Mouse (Mus musculus) forebrain, embryonic 16.5 days (tissue): ENCODE measurements around the gene Gm36176. TPM values are rescaled to one million over a fixed set of nuclear protein-coding genes. Genes with fewer than 3 reads are reported as not detected.

Experiments used
- polyA plus RNA-seq: library from polyadenylated mRNA; unstranded; fragments of >200 nt; fragmentation: Nextera tagmentation; extraction: Ambion mirVana; gene quantifications from 2 replicates; pipeline ENCODE4 v1.2.1, GENCODE M21; 2015

Gene Gm36176
- polyA plus RNA-seq, 1 experiment from 2014 or later, result not detected

Other genes starting within 250 kb of the Gm36176 start
- gene Sumo3, start 240.7 kb upstream of the Gm36176 start, polyA plus RNA-seq, result 335 and 349 TPM in 2 replicates
- 1.2 and 8.4 TPM in 2 replicates for gene Gm49325, start 240.6 kb upstream of the Gm36176 start, polyA plus RNA-seq
- 107 and 114 TPM in 2 replicates for gene Ube2g2, start 224.5 kb upstream of the Gm36176 start, polyA plus RNA-seq
- 0.30 and 0.39 TPM in 2 replicates for gene Tspear, start 160.2 kb upstream of the Gm36176 start, polyA plus RNA-seq
- gene Gm19402, start 156.0 kb upstream of the Gm36176 start, polyA plus RNA-seq, result not detected in 2 replicates
- not detected in 2 replicates for gene Gm9508, start 149.6 kb upstream of the Gm36176 start, polyA plus RNA-seq
- not detected in 2 replicates for gene Gm10272, start 140.2 kb upstream of the Gm36176 start, polyA plus RNA-seq
- not detected in 2 replicates for gene Gm10024, start 135.3 kb upstream of the Gm36176 start, polyA plus RNA-seq
- not detected in 2 replicates for gene Gm10142, start 131.0 kb upstream of the Gm36176 start, polyA plus RNA-seq
- gene Krtap12-1, start 126.2 kb upstream of the Gm36176 start, polyA plus RNA-seq, result not detected in 2 replicates
- not detected in 2 replicates for gene Gm10100, start 120.3 kb upstream of the Gm36176 start, polyA plus RNA-seq
- gene Gm18596, start 104.2 kb upstream of the Gm36176 start, polyA plus RNA-seq, result not detected in 2 replicates
- not detected in 2 replicates for gene Gm9736, start 95.4 kb upstream of the Gm36176 start, polyA plus RNA-seq
- not detected in 2 replicates for gene Gm3233, start 87.1 kb upstream of the Gm36176 start, polyA plus RNA-seq
- not detected in 2 replicates for gene Gm3238, start 75.5 kb upstream of the Gm36176 start, polyA plus RNA-seq
- gene Gm7138, start 69.9 kb upstream of the Gm36176 start, polyA plus RNA-seq, result not detected in 2 replicates
- not detected in 2 replicates for gene Gm3250, start 64.3 kb upstream of the Gm36176 start, polyA plus RNA-seq
- gene Gm7137, start 58.6 kb upstream of the Gm36176 start, polyA plus RNA-seq, result not detected in 2 replicates
- not detected in 2 replicates for gene Gm9639, start 51.7 kb upstream of the Gm36176 start, polyA plus RNA-seq
- gene Gm19668, start 47.7 kb upstream of the Gm36176 start, polyA plus RNA-seq, result not detected in 2 replicates
- not detected in 2 replicates for gene Gm9507, start 35.0 kb upstream of the Gm36176 start, polyA plus RNA-seq
- gene Gm2696, start 32.1 kb upstream of the Gm36176 start, polyA plus RNA-seq, result not detected in 2 replicates
- gene Krtap10-4, start 19.7 kb upstream of the Gm36176 start, polyA plus RNA-seq, result not detected in 2 replicates
- gene Krtap10-10, start 10.9 kb upstream of the Gm36176 start, polyA plus RNA-seq, result not detected in 2 replicates
- gene Gm10318, start 6.1 kb downstream of the Gm36176 start, polyA plus RNA-seq, result not detected in 2 replicates
- gene Gm3285, start 15.2 kb downstream of the Gm36176 start, polyA plus RNA-seq, result not detected in 2 replicates
- 10.9 and 15.7 TPM in 2 replicates for gene Lrrc3, start 55.7 kb downstream of the Gm36176 start, polyA plus RNA-seq
- 3.0 and 5.0 TPM in 2 replicates for gene Trpm2, start 123.8 kb downstream of the Gm36176 start, polyA plus RNA-seq
- gene 1810043G02Rik, start 131.7 kb downstream of the Gm36176 start, polyA plus RNA-seq, result 33.7 and 36.0 TPM in 2 replicates
- gene Pfkl, start 163.3 kb downstream of the Gm36176 start, polyA plus RNA-seq, result 109 and 117 TPM in 2 replicates
- gene Dnmt3l, start 195.1 kb downstream of the Gm36176 start, polyA plus RNA-seq, result not detected in 2 replicates
- gene Aire, start 196.8 kb downstream of the Gm36176 start, polyA plus RNA-seq, result 0.34 TPM in 1 of 2 replicates, not detected in the other
- gene Icosl, start 222.5 kb downstream of the Gm36176 start, polyA plus RNA-seq, result 0.38 and 0.82 TPM in 2 replicates